7 mouse cellular contexts compared by ENCODE assay signal in genomic region chr15:80088637-80089036, GRCm38 (mm10). TPM values are rescaled to one million over a fixed set of nuclear protein-coding genes. Genes with fewer than 3 reads are reported as not detected.
DNase-seq lines count a peak whose midpoint lies in the region; TF ChIP-seq lines count a peak whose summit lies in the region.

No protein-coding gene starts in this region.

- H3K9ac ChIP-seq in ES-Bruce4 (ENCODE audit: low read depth, poor library complexity, severe bottlenecking): no peak overlapping the region

- TF ChIP-seq CTCF in ES-Bruce4 (IDR thresholded peaks at IDR 0.05; ENCODE audit: low read depth, low read length): peak; percentile 88
- TF ChIP-seq CTCF in cortical plate, adult 2 months (IDR thresholded peaks at IDR 0.05; ENCODE audit: extremely low read depth, insufficient read depth, low read length): peak; percentile 98

- H3K9me3 ChIP-seq in ES-Bruce4 (replicated peaks; ENCODE audit: control insufficient read depth, insufficient read depth, low read length, poor library complexity, severe bottlenecking): no peaks in the 10 kb centered on the region

- TF ChIP-seq EP300 in ES-Bruce4 (IDR thresholded peaks at IDR 0.05; ENCODE audit: insufficient read depth, low read depth, low read length): no peak

- no peak overlapping the region for H3K4me3 ChIP-seq in ES-Bruce4 (ENCODE audit: low read depth, low read length)
- no peak overlapping the region for H3K4me3 ChIP-seq in cortical plate, adult 2 months (ENCODE audit: insufficient read depth, low read length)

- no peaks in the 10 kb centered on the region for H3K36me3 ChIP-seq in ES-Bruce4 (ENCODE audit: control insufficient read depth, insufficient read depth, low read length, poor library complexity, severe bottlenecking)

- no peaks in the 10 kb centered on the region for H3K27me3 ChIP-seq in ES-Bruce4 (ENCODE audit: control insufficient read depth, insufficient read depth, low read length, poor library complexity, severe bottlenecking)

- no peaks in the 10 kb centered on the region for H3K4me1 ChIP-seq in ES-Bruce4 (ENCODE audit: control insufficient read depth, insufficient read depth, low read length)
- no peaks in the 10 kb centered on the region for H3K4me1 ChIP-seq in cortical plate, adult 2 months (ENCODE audit: control insufficient read depth, insufficient read depth, low read length)

- peak; percentile 96 for DNase-seq in adipocyte (ENCODE audit: low spot score)
- DNase-seq in gastrocnemius, postnatal 4 days (ENCODE audit: low spot score in 2 of 2): peak; percentile 63 to 88
- peak; percentile 96 for DNase-seq in layer of hippocampus, adult 9-11 months
- DNase-seq in lung, postnatal 10 days: peak; percentile 96
- DNase-seq in right cerebral cortex, postnatal 4 days: peak; percentile 95

- no peak overlapping the region for H3K27ac ChIP-seq in ES-Bruce4 (ENCODE audit: insufficient read depth, low read length)
- H3K27ac ChIP-seq in cortical plate, adult 2 months (ENCODE audit: insufficient read depth, low read length): no peak overlapping the region

- no peak for TF ChIP-seq POLR2A in ES-Bruce4 (IDR thresholded peaks at IDR 0.05; ENCODE audit: insufficient read depth, low read length)
- no peak for TF ChIP-seq POLR2A in cortical plate, adult 2 months (IDR thresholded peaks at IDR 0.05; ENCODE audit: extremely low read depth, insufficient read depth, low read length)

RNA-seq across cellular contexts. Expression of gene Syngr1, which starts 2.5 kb away (rescaled TPM):
- polyA plus RNA-seq in ES-Bruce4 (2011; ENCODE audit: insufficient read depth, insufficient read length, low read depth, missing spikeins): 30.7 and 32.3 TPM in 2 replicates
- polyA plus RNA-seq in cortical plate, adult 2 months (2012; rRNA removed): 354 and 372 TPM in 2 replicates
- total RNA-seq in gastrocnemius, postnatal 4 days (2021): 1 to 10 TPM; 8.7 to 8.8 TPM

RNA-seq across cellular contexts. Expression of gene Rpl3, which starts 3.0 kb away (rescaled TPM):
- polyA plus RNA-seq in ES-Bruce4 (2011; ENCODE audit: insufficient read depth, insufficient read length, low read depth, missing spikeins): 2,815 and 3,044 TPM in 2 replicates
- 680 and 714 TPM in 2 replicates for polyA plus RNA-seq in cortical plate, adult 2 months (2012; rRNA removed)
- total RNA-seq in gastrocnemius, postnatal 4 days (2021): 100 to 1,000 TPM; 475 to 533 TPM

RNA-seq across cellular contexts. Expression of gene Tab1, which starts 44.3 kb away (rescaled TPM):
- 13.5 and 15.6 TPM in 2 replicates for polyA plus RNA-seq in ES-Bruce4 (2011; ENCODE audit: insufficient read depth, insufficient read length, low read depth, missing spikeins)
- 33.6 and 33.8 TPM in 2 replicates for polyA plus RNA-seq in cortical plate, adult 2 months (2012; rRNA removed)
- 10 to 100 TPM; 19.3 to 20.2 TPM for total RNA-seq in gastrocnemius, postnatal 4 days (2021)

Comparison
In these comparisons a context has a peak if more than half of its experiments do, and no peak if none do; other contexts are left out.
1. RNA of gene Syngr1, which starts 2.5 kb away (polyA plus RNA-seq): 354 to 372 TPM in cortical plate, adult 2 months; 30.7 to 32.3 TPM in ES-Bruce4; every median in the first group is over 10 times any median in the second.
2. Peak in every context shown above with its lines, with median percentiles within 50 percentile points of each other: DNase-seq.